Mouse (Mus musculus): ENCODE measurements around the gene Lrrc25. TPM values are rescaled to one million over a fixed set of nuclear protein-coding genes. Genes with fewer than 3 reads are reported as not detected.
A peak's percentile ranks its signal among the peaks of the same experiment; 100 is the strongest.

Gene Lrrc25
- polyA plus RNA-seq, 1 experiment from 2014 or later = 1.2 TPM

DNA sequence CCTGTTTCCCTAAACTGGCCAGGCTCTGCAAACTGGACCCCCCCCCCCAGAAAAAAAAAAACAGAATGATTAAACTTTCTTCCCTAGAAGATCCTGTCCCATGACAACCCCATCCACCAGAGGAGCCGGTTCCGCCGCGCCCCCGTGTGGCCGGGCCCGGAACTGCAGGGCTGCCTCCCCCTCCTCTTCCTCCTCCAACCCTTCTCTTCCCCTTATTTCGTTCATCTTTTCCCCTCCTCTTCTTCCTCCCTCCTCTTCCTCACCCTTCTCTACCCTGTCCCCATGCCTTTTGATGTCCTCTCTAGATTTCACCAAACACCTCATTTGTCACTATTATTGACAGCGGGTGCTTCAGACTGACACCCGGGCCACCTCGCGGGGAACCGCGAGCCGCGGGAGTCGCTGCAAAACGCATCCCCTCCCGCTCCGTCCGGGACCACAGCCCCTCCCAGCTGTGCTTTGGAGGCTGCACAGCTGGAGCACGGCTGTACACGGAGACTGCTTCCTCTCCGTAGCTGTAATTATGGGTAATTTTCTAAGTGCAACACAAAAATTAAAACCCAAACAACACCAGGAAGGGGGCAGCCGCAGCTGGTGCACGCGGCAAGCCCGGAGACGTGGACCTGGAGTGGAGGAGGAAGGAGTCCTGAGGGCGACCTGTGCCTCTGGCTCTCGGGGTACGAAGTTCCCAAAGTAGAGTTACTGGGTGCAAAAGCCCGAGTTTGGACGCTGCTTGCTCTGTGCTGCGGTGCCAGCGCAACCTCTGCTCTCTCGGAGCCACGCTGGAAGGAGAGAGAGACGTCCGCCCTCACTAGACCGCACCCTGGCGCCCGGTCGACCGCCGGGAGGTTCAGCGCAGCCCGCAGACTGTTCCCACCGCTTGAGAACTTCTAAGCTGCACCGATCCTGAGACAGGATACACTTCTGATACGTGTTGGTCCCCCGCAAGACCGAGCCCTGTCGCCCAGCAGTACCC, 4.9 kb upstream of the Lrrc25 start:
- WGBS = under 1% methylated on average over 54 of the region's 54 CpGs
- Histone ChIP-seq H3K27ac (peak overlapping the region; percentile 79), H3K36me3 (replicated peaks) (no peaks in the 10 kb centered on the region), H3K9me3 (no peaks in the 10 kb centered on the region), H3K9ac (peak overlapping the region; percentile 39; the same call in 1 of the 2 replicates), H3K4me3 (peak overlapping the region; percentile 76), H3K4me1 (peaks cover 52% of the 10 kb centered on the region), H3K27me3 (replicated peaks) (no peaks in the 10 kb centered on the region), H3K4me2 (peak overlapping the region; percentile 86)
- ATAC-seq (replicated peaks) = 0 out of 2 replicates have a peak, but pooled peaks have one; percentile 5

DNA sequence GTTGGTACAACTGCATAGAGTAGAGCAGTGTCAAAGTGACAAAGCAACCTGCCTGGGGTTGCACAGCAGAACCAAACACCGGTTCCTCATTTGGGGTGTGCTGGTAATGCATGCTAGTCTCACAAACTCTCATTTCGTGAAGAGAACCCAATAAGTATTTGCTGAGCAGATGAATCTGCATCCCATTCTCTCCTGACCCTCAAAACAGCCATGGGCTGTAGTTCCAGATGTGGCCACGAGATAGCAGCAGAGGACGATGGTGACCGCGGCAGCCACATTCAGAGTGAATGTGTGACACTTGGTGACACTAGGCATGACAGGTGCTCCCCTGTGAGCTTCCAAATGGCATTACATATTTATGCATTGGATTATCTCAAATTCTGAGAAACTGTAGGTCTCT, 4.1 kb upstream of the Lrrc25 start:
- Histone ChIP-seq H3K27me3 (replicated peaks) (no peaks in the 10 kb centered on the region), H3K27ac (peak overlapping the region; percentile 50), H3K4me3 (peak overlapping the region; percentile 76), H3K4me2 (peak overlapping the region; percentile 86), H3K36me3 (replicated peaks) (no peaks in the 10 kb centered on the region), H3K9ac (peak overlapping the region; percentile 39; the same call in 1 of the 2 replicates), H3K4me1 (peaks cover 45% of the 10 kb centered on the region), H3K9me3 (no peaks in the 10 kb centered on the region)
- no peak for ATAC-seq (replicated peaks)
- 0% methylated on average over 6 of the region's 6 CpGs for WGBS

DNA sequence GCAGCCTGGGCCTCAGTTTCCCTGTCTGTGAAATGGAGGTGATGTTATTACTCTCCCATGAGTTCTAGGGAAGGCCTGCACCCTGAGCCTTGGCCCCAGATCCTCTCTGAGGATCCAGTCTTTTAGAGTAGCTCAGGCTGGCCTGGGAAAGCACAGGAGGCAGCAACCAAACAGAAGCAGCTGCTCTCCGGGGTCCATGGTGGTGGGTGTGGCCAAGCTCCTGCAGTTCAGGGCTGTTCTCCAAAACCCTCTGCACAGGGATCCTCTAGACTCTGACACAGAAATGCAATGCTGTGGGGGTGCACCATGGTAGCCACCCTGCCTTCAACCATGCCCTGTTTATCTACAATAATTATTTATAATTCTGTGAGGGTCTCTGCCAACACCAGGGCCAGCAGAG, 2.2 kb upstream of the Lrrc25 start:
- no peak overlapping the region for H3K4me2 ChIP-seq
- no peak overlapping the region for H3K27ac ChIP-seq
- H3K4me1 ChIP-seq = peaks cover 31% of the 10 kb centered on the region
- ATAC-seq (replicated peaks) = no peak
- WGBS = 32% methylated on average over 1 of the region's 1 CpGs
- no peaks in the 10 kb centered on the region for H3K36me3 ChIP-seq (replicated peaks)
- H3K4me3 ChIP-seq = no peak overlapping the region
- no peaks in the 10 kb centered on the region for H3K27me3 ChIP-seq (replicated peaks)
- no peak overlapping the region for H3K9ac ChIP-seq
- H3K9me3 ChIP-seq = no peaks in the 10 kb centered on the region

DNA sequence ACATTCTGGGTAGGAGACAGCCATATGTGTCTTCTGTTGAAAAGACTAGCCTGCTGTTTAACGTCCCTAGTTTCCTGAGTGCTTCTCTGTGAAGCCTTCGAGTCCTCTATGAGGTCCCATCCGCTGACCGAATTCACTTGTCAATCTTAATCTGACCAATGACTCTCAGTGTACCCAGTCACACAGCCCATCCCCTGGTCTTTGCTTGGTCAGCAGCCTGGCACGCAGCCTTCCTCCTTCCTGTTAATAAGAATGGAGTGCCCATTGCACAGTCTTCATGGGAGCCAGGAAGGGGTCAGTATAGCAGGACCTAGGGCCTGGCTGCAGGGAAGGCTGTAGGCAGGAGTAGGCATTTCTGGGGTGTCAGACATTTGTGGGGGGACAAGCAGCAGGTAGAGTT, 1.5 kb upstream of the Lrrc25 start:
- no peak for ATAC-seq (replicated peaks)
- 77% methylated on average over 5 of the region's 5 CpGs for WGBS

DNA sequence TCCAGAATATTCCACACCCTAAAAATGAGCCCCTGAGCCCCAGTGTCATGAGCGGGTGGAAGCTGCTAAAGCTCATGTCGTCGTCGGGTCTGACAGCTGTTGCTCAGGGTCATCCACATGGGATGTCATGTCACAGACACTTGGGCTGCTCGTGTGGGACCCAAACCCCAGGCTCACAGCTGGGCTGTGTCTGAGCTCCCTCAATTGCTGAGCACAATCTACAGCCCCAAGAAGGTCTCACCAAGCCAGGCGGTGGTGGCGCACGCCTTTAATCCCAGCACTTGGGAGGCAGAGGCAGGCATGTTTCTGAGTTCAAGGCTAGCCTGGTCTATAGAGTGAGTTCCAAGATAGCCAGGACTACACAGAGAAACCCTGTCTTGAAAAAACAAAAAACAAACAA, 674 bp upstream of the Lrrc25 start:
- H3K36me3 ChIP-seq (replicated peaks) = no peaks in the 10 kb centered on the region
- no peak overlapping the region for H3K9ac ChIP-seq
- no peak overlapping the region for H3K27ac ChIP-seq
- no peak for ATAC-seq (replicated peaks)
- H3K4me2 ChIP-seq = no peak overlapping the region
- no peaks in the 10 kb centered on the region for H3K27me3 ChIP-seq (replicated peaks)
- peaks cover 16% of the 10 kb centered on the region for H3K4me1 ChIP-seq
- H3K4me3 ChIP-seq = no peak overlapping the region
- WGBS = 88% methylated on average over 8 of the region's 8 CpGs
- H3K9me3 ChIP-seq = no peaks in the 10 kb centered on the region

More for the DNA sequence above, 1.5 kb upstream of the Lrrc25 start:
- Histone ChIP-seq H3K4me3 (no peak overlapping the region), H3K9ac (no peak overlapping the region), H3K9me3 (no peaks in the 10 kb centered on the region), H3K27me3 (replicated peaks) (no peaks in the 10 kb centered on the region), H3K36me3 (replicated peaks) (no peaks in the 10 kb centered on the region), H3K4me1 (peaks cover 24% of the 10 kb centered on the region), H3K4me2 (no peak overlapping the region), H3K27ac (no peak overlapping the region)

DNA sequence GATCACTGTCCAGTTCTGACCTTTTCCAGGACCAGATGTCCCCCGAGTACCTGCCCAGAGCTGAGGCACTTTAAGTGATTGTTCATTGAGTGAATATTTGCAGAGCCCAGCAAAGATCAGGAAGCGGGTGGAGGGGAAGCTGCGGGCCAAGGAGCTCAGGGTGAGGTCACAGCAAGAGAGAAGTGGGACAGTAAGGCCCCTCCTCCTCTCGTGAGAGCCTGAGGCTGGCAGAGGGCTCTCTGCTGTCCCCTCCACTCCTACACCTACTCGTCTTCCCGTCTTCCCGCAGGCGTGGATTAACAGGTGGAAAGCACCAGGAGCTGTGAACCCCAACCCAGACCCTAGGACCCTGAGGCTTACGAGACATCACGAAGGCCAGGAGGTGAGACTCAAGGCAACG, 690 bp downstream of the Lrrc25 start:
- 60% methylated on average over 11 of the region's 11 CpGs for WGBS
- no peaks in the 10 kb centered on the region for H3K9me3 ChIP-seq
- no peak overlapping the region for H3K9ac ChIP-seq
- H3K27ac ChIP-seq = no peak overlapping the region
- no peak overlapping the region for H3K4me3 ChIP-seq
- ATAC-seq (replicated peaks) = no peak
- H3K27me3 ChIP-seq (replicated peaks) = peaks cover 2% of the 10 kb centered on the region; the same call in 1 of the 2 replicates
- H3K36me3 ChIP-seq (replicated peaks) = no peaks in the 10 kb centered on the region
- H3K4me1 ChIP-seq = peaks cover 2% of the 10 kb centered on the region
- no peak overlapping the region for H3K4me2 ChIP-seq

DNA sequence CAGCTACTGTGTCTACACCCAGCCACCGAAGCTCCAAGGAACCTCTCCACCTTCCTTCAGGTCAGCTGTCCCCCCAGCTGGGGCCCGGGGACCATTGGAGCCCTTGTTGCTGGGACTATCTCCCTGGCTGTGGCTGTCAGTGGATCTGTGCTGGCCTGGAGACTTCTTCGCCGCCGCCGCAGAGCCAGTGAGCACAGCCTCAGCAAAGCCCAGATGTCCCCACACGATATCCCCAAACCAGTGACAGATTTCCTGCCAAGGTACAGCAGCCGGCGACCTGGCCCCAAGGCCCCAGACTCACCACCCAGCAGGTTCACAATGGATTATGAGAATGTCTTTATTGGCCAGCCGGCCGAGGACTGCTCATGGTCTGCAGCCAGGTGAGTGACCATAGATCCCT, 2.0 kb downstream of the Lrrc25 start:
- ATAC-seq (replicated peaks) = no peak
- no peak overlapping the region for H3K9ac ChIP-seq
- no peak overlapping the region for H3K27ac ChIP-seq
- H3K9me3 ChIP-seq = no peaks in the 10 kb centered on the region
- 80% methylated on average over 11 of the region's 11 CpGs for WGBS
- H3K4me3 ChIP-seq = no peak overlapping the region
- no peak overlapping the region for H3K4me2 ChIP-seq
- H3K27me3 ChIP-seq (replicated peaks) = peaks cover 8% of the 10 kb centered on the region; the same call in 1 of the 2 replicates
- H3K4me1 ChIP-seq = no peaks in the 10 kb centered on the region
- H3K36me3 ChIP-seq (replicated peaks) = no peaks in the 10 kb centered on the region

DNA sequence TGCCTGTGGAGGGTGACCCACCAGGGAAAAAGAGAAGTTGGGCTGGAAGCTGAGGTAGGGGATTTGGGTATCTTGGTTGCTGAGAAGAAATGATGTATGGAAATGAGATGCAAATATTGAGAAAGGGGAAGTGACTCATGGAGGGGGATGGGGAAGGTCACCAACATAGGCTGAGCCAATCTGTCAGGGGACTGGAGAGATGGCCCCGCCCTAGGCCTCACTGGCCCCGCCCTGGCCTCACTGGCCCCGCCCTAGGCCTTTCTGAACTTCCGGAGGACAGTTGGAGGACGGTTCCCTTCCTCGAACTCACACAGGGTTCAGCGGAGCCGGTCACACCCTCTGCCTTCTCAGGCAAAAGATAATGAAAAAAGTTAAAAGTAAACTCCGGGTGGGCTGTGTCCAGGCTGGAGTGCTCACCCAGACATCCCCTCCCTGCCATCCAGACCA, 3.0 kb downstream of the Lrrc25 start:
- 23% methylated on average over 9 of the region's 9 CpGs for WGBS
- ATAC-seq (replicated peaks) = no peak
- H3K36me3 ChIP-seq (replicated peaks) = no peaks in the 10 kb centered on the region

DNA sequence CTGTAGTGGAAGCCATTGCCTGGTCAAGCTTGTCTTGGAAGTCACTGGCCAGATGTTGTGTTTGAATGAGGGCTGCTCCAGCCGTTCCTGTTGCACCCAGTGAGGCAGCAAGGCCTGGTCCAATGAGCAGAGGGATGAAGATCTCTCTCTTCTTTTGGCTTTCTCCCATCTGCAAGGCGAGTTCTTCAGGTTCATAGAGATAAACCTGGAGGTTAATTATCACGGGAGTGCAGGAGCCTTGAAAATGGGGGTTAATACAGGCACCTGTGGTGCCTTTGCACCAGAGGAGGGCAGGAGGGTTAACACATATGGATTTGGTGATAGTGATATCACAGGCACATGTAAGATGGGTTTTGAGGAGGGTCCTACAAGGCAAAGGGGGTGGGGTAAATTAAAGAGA, 6.3 kb downstream of the Lrrc25 start:
- no peak overlapping the region for H3K4me3 ChIP-seq
- no peak for ATAC-seq (replicated peaks)
- H3K4me2 ChIP-seq = no peak overlapping the region
- no peaks in the 10 kb centered on the region for H3K4me1 ChIP-seq
- H3K27me3 ChIP-seq (replicated peaks) = peaks cover 8% of the 10 kb centered on the region; the same call in 1 of the 2 replicates
- H3K9me3 ChIP-seq = no peaks in the 10 kb centered on the region
- no peak overlapping the region for H3K9ac ChIP-seq
- no peak overlapping the region for H3K27ac ChIP-seq
- 60% methylated on average over 3 of the region's 3 CpGs for WGBS
- no peaks in the 10 kb centered on the region for H3K36me3 ChIP-seq (replicated peaks)

More for the DNA sequence above, 3.0 kb downstream of the Lrrc25 start:
- Histone ChIP-seq H3K27ac (no peak overlapping the region), H3K27me3 (replicated peaks) (peaks cover 8% of the 10 kb centered on the region; the same call in 1 of the 2 replicates), H3K9ac (no peak overlapping the region), H3K4me2 (no peak overlapping the region), H3K9me3 (no peaks in the 10 kb centered on the region), H3K4me3 (no peak overlapping the region), H3K4me1 (no peaks in the 10 kb centered on the region)

DNA sequence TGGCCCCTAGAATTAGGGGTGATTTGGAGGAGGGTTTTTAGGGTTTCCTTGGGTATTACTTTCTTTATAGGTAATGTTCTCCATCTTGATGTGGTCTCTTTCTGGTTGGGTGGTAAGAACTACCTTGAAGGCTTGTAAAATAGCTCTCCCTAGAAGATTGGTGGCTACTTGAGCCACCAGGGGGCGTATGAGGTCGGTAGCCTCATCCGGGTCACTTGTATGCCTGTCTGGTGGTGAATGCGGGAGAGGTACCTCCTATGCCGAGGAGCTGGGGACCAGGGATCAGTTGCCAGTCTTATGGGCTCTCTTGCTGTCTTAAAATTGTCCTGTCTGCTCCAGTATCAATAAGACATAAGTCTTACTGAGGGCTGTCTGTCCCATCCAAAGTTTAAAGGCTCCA, 9.1 kb downstream of the Lrrc25 start:
- H3K36me3 ChIP-seq (replicated peaks) = no peaks in the 10 kb centered on the region
- WGBS = 28% methylated on average over 5 of the region's 5 CpGs
- H3K4me1 ChIP-seq = peaks cover 10% of the 10 kb centered on the region
- H3K27ac ChIP-seq = no peak overlapping the region
- H3K27me3 ChIP-seq (replicated peaks) = peaks cover 8% of the 10 kb centered on the region; the same call in 1 of the 2 replicates
- no peak for ATAC-seq (replicated peaks)
- H3K9ac ChIP-seq = no peak overlapping the region
- no peak overlapping the region for H3K4me3 ChIP-seq
- H3K9me3 ChIP-seq = no peaks in the 10 kb centered on the region
- no peak overlapping the region for H3K4me2 ChIP-seq

DNA sequence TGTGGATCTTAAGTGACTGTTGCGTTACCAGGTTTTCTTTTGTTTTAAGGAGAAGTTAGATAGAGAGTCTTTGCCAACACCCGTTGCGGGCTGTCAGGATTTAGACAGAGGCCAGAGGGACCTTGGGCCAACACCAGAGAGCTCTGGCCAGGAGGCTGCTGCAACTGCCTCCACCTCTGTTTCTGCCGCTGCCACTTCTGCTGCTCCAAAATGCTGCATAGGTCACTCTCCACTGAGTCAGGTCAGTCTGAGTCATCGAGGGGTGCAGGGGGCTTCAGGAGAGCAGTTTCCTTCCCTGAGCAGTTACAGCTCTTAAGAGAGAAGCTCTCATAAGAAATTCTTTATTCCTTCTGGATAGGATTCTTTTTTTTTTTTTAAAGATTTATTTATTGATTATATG, 11.1 kb downstream of the Lrrc25 start:
- ATAC-seq (replicated peaks) = no peak
- no peak overlapping the region for H3K27ac ChIP-seq
- H3K27me3 ChIP-seq (replicated peaks) = peaks cover 2% of the 10 kb centered on the region; the same call in 1 of the 2 replicates
- no peak overlapping the region for H3K4me2 ChIP-seq
- no peak overlapping the region for H3K9ac ChIP-seq
- H3K9me3 ChIP-seq = no peaks in the 10 kb centered on the region
- peaks cover 19% of the 10 kb centered on the region for H3K4me1 ChIP-seq
- no peak overlapping the region for H3K4me3 ChIP-seq
- H3K36me3 ChIP-seq (replicated peaks) = no peaks in the 10 kb centered on the region
- 86% methylated on average over 5 of the region's 5 CpGs for WGBS

DNA sequence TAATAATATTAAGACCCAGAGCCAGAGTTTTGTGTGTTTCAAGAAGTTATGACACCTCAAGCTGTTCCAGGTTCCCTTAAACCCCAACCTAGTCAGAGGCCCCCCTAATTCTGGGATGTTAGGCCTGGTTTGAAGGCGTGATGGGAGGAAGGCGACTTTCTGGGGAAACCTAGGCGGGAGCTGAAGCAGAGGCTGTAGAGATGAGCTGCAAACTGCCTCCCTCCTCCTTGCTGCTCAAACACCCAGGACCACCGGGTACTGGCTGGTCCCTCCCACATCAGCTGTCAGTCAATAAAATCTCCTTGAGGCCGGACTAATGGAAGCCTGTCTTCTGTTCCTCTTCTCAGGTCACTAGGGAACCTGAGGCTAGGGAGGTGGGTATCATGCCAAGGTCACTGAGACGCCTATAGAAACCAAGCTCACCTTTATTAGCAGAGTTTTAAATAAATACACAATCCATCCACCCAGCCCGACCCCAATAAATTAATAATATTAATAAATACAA, 13.1 kb downstream of the Lrrc25 start:
- ATAC-seq (replicated peaks) = peak; percentile 9
- no peaks in the 10 kb centered on the region for H3K9me3 ChIP-seq
- H3K4me1 ChIP-seq = peaks cover 19% of the 10 kb centered on the region
- peak overlapping the region; percentile 43 for H3K9ac ChIP-seq
- WGBS = 61% methylated on average over 7 of the region's 7 CpGs
- H3K4me2 ChIP-seq = peak overlapping the region; percentile 71
- peak overlapping the region; percentile 73 for H3K27ac ChIP-seq
- H3K36me3 ChIP-seq (replicated peaks) = no peaks in the 10 kb centered on the region
- peak overlapping the region; percentile 47 for H3K4me3 ChIP-seq
- no peaks in the 10 kb centered on the region; the same call in 1 of the 2 replicates for H3K27me3 ChIP-seq (replicated peaks)
